Mouse (Mus musculus): Measurements from ENCODE around the gene Spata9. TPM values are rescaled to one million over a fixed set of nuclear protein-coding genes. Genes with fewer than 3 reads are reported as not detected.

Spata9 gene
- polyA plus RNA-seq, 1 experiment: 110 TPM

DNA sequence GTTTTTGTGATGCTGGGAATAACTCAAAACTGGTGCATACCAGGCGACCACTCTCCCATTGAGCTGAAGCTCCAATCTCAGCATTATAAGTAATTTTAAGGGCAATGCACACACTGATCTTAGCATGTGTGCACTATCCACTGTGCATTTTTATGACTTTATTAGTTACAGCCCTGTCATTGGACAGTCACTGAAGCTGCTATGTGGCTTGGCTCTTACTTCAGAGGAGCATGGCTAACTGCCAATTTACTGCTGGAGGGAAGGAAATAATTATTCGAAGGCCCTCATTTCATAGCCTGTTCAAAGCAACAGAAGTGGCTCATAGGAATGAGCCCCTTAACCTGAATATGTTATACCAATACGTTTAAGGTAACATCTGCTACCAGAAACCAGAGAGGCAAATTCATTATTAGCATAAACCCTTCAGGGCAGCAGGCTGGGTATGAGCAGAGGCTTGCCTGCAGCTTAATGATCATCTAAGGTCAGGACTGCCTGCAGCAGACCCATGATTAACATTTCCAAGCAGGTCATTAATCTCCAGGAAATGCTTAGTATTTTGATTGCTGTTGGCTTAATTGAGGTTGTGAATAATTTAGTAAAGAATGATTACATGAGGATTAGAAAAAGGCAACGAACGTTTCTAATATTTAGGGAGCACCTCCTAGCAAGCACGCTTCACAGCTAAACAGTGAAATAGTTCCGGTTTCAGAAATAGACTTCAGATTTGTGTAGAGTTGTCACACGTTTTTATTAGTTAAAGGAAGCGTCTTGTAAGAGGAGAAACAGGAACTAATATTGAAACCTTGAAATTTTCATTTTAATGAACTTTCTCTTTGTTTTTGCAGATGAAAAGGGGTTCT is 25.4 kb downstream of the Spata9 start:
- TF ChIP-seq CTCF (IDR thresholded peaks at IDR 0.05; ENCODE audit: control insufficient read depth, insufficient read depth, insufficient replicate concordance, low read depth, low read length) (no peak), POLR2A (IDR thresholded peaks at IDR 0.05; ENCODE audit: control insufficient read depth, low read depth, low read length) (no peak)
- no peaks in the 10 kb centered on the region for H3K36me3 ChIP-seq (ENCODE audit: control insufficient read depth, insufficient read depth, low read length)
- no peaks in the 10 kb centered on the region for H3K27me3 ChIP-seq (ENCODE audit: control insufficient read depth, insufficient read depth, low read length)
- H3K4me1 ChIP-seq (ENCODE audit: control insufficient read depth, insufficient read depth, low read length): no peaks in the 10 kb centered on the region
- no peak overlapping the region for H3K27ac ChIP-seq (ENCODE audit: control insufficient read depth, insufficient read depth, low read depth, low read length)
- no peak overlapping the region for H3K4me3 ChIP-seq (ENCODE audit: control insufficient read depth, low read depth, low read length)

GRCm38 (mm10) chr13:76003272-76003671 is 36.3 kb downstream of the Spata9 start:
- H3K27me3 ChIP-seq (ENCODE audit: control insufficient read depth, insufficient read depth, low read length): no peaks in the 10 kb centered on the region
- no peak overlapping the region for H3K4me3 ChIP-seq (ENCODE audit: control insufficient read depth, low read depth, low read length)
- no peaks in the 10 kb centered on the region for H3K4me1 ChIP-seq (ENCODE audit: control insufficient read depth, insufficient read depth, low read length)
- H3K27ac ChIP-seq (ENCODE audit: control insufficient read depth, insufficient read depth, low read depth, low read length): peak overlapping the region; percentile 23; the same call in 1 of the 2 replicates
- H3K36me3 ChIP-seq (ENCODE audit: control insufficient read depth, insufficient read depth, low read length): no peaks in the 10 kb centered on the region
- TF ChIP-seq CTCF (IDR thresholded peaks at IDR 0.05; ENCODE audit: control insufficient read depth, insufficient read depth, insufficient replicate concordance, low read depth, low read length) (no peak), POLR2A (IDR thresholded peaks at IDR 0.05; ENCODE audit: control insufficient read depth, low read depth, low read length) (no peak)

DNA sequence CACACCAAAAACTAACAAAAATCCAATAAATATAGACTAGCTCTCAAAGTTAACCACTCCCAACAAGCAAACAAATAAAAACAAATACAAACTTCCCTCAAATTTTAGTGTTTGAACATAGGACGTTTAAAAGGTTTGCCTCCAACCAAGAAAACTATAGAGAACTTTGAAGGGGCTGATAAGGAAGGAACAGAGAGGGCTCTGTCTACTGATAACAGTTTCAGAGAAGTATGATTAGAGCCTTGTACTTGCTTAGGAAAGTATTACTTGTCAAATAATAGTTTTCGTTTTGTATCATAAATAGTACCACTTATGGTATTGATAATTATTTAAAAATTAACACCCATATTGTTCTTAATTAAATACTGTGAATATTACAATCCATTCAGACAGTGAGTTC is 47.6 kb downstream of the Spata9 start:
- Histone ChIP-seq H3K4me1 (ENCODE audit: control insufficient read depth, insufficient read depth, low read length) (no peaks in the 10 kb centered on the region; the same call in 1 of the 2 replicates), H3K36me3 (ENCODE audit: control insufficient read depth, insufficient read depth, low read length) (no peaks in the 10 kb centered on the region), H3K4me3 (ENCODE audit: control insufficient read depth, low read depth, low read length) (no peak overlapping the region), H3K27me3 (ENCODE audit: control insufficient read depth, insufficient read depth, low read length) (no peaks in the 10 kb centered on the region), H3K27ac (ENCODE audit: control insufficient read depth, insufficient read depth, low read depth, low read length) (no peak overlapping the region)
- TF ChIP-seq POLR2A (IDR thresholded peaks at IDR 0.05; ENCODE audit: control insufficient read depth, low read depth, low read length) (no peak), CTCF (IDR thresholded peaks at IDR 0.05; ENCODE audit: control insufficient read depth, insufficient read depth, insufficient replicate concordance, low read depth, low read length) (no peak)

DNA sequence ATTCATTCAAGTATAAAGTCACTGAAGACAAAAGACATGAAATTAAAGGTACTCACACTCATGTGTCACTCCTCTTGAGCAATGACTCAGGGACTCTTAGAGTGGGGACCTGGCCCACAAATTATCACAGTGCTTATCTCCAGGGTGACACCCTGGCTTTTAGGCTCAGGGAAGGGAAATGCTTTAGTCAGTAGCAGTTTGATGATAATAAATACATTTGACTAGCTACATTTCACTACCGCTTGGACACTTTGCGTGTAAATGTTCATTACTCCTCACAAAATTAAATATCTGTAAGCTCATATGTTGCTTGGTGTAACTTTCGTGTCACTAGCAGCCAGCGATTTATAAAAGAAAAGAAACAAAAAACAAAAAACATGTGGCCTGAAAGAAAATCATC is 50.5 kb downstream of the Spata9 start:
- Histone ChIP-seq H3K4me3 (ENCODE audit: control insufficient read depth, low read depth, low read length) (peak overlapping the region; percentile 94; the same call in 1 of the 2 replicates), H3K36me3 (ENCODE audit: control insufficient read depth, insufficient read depth, low read length) (no peaks in the 10 kb centered on the region), H3K4me1 (ENCODE audit: control insufficient read depth, insufficient read depth, low read length) (no peaks in the 10 kb centered on the region; the same call in 1 of the 2 replicates), H3K27me3 (ENCODE audit: control insufficient read depth, insufficient read depth, low read length) (no peaks in the 10 kb centered on the region), H3K27ac (ENCODE audit: control insufficient read depth, insufficient read depth, low read depth, low read length) (no peak overlapping the region; the same call in 1 of the 2 replicates)
- TF ChIP-seq POLR2A (IDR thresholded peaks at IDR 0.05; ENCODE audit: control insufficient read depth, low read depth, low read length): no peak
- no peak for TF ChIP-seq CTCF (IDR thresholded peaks at IDR 0.05; ENCODE audit: control insufficient read depth, insufficient read depth, insufficient replicate concordance, low read depth, low read length)

DNA sequence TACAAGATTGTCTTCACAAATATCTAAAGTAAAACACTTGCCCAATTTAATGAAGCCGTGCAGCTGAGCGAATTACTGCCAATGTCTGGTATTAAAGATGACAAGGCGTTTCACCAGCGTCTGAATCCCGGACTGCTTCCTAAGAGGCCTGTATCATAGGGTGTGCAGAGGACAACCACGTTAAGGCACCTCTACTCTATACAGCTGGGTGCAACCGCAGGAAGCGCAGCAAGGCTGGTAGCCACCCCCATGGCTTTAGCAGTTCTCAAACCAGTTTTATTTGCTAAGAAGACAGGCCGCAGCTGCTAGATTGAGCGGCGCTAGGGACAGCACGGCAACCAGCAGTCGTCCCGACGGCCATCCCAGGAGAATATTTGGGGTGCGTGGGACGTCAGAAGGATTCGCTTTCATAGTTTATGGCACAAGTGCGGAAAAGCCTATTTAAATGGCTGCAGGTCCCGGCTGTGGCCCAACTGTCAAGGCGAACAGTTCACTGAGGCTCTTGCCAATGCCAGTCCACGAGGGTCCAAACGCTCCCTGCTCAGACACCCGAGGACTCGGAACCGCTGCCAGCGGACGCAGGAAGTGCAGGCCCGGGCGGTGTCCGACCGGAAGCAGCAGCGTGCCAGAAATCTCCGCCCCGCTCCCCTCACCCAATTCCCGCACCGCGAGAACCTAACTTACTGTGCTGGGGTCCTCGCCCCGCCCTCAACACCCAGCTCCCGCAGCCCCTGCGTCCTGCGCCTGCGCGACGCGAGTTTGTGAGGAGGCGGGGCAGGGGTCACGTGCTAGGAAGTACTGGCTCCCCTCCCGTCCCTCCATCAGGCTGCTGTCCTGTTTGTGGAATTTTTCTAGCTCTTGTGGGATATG is 51.3 kb downstream of the Spata9 start, which contains the start of gene Rfesd:
Gene Rfesd (minus strand): TSS at position 746 of the 870 bp plus-strand sequence.
- Histone ChIP-seq H3K36me3 (ENCODE audit: control insufficient read depth, insufficient read depth, low read length) (no peaks in the 10 kb centered on the region), H3K4me1 (ENCODE audit: control insufficient read depth, insufficient read depth, low read length) (no peaks in the 10 kb centered on the region; the same call in 1 of the 2 replicates), H3K27me3 (ENCODE audit: control insufficient read depth, insufficient read depth, low read length) (no peaks in the 10 kb centered on the region), H3K27ac (ENCODE audit: control insufficient read depth, insufficient read depth, low read depth, low read length) (peak within 1 kb of the TSS; percentile 93), H3K4me3 (ENCODE audit: control insufficient read depth, low read depth, low read length) (peak within 1 kb of the TSS; percentile 94)
- TF ChIP-seq CTCF (IDR thresholded peaks at IDR 0.05; ENCODE audit: control insufficient read depth, insufficient read depth, insufficient replicate concordance, low read depth, low read length) (no peak), POLR2A (IDR thresholded peaks at IDR 0.05; ENCODE audit: control insufficient read depth, low read depth, low read length) (peak; percentile 97)

GRCm38 (mm10) chr13:76018844-76019400 is 52.0 kb downstream of the Spata9 start:
- TF ChIP-seq POLR2A (IDR thresholded peaks at IDR 0.05; ENCODE audit: control insufficient read depth, low read depth, low read length) (no peak), CTCF (IDR thresholded peaks at IDR 0.05; ENCODE audit: control insufficient read depth, insufficient read depth, insufficient replicate concordance, low read depth, low read length) (no peak)
- H3K4me3 ChIP-seq (ENCODE audit: control insufficient read depth, low read depth, low read length): peak overlapping the region; percentile 94
- H3K27ac ChIP-seq (ENCODE audit: control insufficient read depth, insufficient read depth, low read depth, low read length): peak overlapping the region; percentile 29; the same call in 1 of the 2 replicates
- no peaks in the 10 kb centered on the region; the same call in 1 of the 2 replicates for H3K4me1 ChIP-seq (ENCODE audit: control insufficient read depth, insufficient read depth, low read length)
- H3K27me3 ChIP-seq (ENCODE audit: control insufficient read depth, insufficient read depth, low read length): no peaks in the 10 kb centered on the region
- H3K36me3 ChIP-seq (ENCODE audit: control insufficient read depth, insufficient read depth, low read length): no peaks in the 10 kb centered on the region

Measured in testis, adult 2 months (tissue).